In the genomic region with DNA sequence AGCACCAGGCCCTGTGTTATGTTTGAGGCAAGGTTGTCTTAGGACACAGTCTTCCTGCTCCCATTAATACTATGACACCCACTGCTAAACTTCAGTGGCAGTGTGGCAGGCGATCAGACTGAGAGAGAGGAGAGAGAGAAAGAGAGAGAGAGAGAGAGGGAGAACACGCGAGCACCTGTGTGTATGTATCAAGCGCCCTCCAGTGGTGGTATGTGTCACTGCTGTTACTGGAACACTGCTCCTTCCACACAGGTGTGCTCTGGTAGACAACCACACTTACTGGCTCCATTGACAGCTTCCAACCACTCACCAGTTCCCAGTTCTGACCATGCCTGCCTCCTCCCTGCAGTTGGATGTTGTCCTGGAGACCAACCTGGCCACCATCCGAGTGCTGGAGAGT, we compare ENCODE assay signal across 9 mouse cellular contexts. TPM values are rescaled to one million over a fixed set of nuclear protein-coding genes. Genes with fewer than 3 reads are reported as not detected.
DNase-seq lines count a peak whose midpoint lies in the region; ATAC-seq lines count a peak whose summit lies in the region.
"Had no signal": no experiment of that assay in that cellular context is flagged by ENCODE, and none has a peak within 500 bp of the region (broad histone marks: within the 10 kb centered on the region; RNA-seq: fewer than 3 reads in every experiment).

No protein-coding gene starts in this region.

- peak; percentile 48 for DNase-seq in liver
- DNase-seq in adrenal gland, postnatal 14 days = peak; percentile 70
- DNase-seq in embryonic facial prominence, embryonic 10.5 days (ENCODE audit: low spot score) = peak; percentile 53
- DNase-seq in left cerebral cortex, postnatal 10 days (ENCODE audit: extremely low spot score in 1 of 2, low spot score in 2 of 2) = peak; percentile 27 to 42
- DNase-seq in thymus, postnatal 10 days (ENCODE audit: low spot score in 2 of 2) = peak; percentile 30 to 70

- H3K4me2 ChIP-seq in liver, embryonic 12.5 days = no peak overlapping the region
- no peak overlapping the region for H3K4me2 ChIP-seq in hindbrain, embryonic 13.5 days
- H3K4me2 ChIP-seq in midbrain, embryonic 15.5 days = no peak overlapping the region
- H3K4me2 ChIP-seq: lung, embryonic 15.5 days had no signal

- no peak overlapping the region for H3K9ac ChIP-seq in liver, embryonic 12.5 days
- no peak overlapping the region for H3K9ac ChIP-seq in hindbrain, embryonic 13.5 days
- H3K9ac ChIP-seq in midbrain, embryonic 15.5 days = no peak overlapping the region
- H3K9ac ChIP-seq: lung, embryonic 15.5 days had no signal

- H3K4me1 ChIP-seq in liver, embryonic 12.5 days = no peaks in the 10 kb centered on the region
- H3K4me1 ChIP-seq in embryonic facial prominence, embryonic 10.5 days = no peaks in the 10 kb centered on the region
- H3K4me1 ChIP-seq in hindbrain, embryonic 13.5 days (replicated peaks) = no peaks in the 10 kb centered on the region
- no peaks in the 10 kb centered on the region for H3K4me1 ChIP-seq in midbrain, embryonic 15.5 days
- H3K4me1 ChIP-seq: lung, embryonic 15.5 days had no signal

- intact Hi-C loops in left cerebral cortex, postnatal 10 days (cut with DNase I) = loop anchor here (5.0 kb wide), 1 partner anchor 64 kb away; no protein-coding TSS in a partner anchor

- no peaks in the 10 kb centered on the region for H3K27me3 ChIP-seq in liver, embryonic 12.5 days (replicated peaks)
- no peaks in the 10 kb centered on the region for H3K27me3 ChIP-seq in embryonic facial prominence, embryonic 10.5 days (replicated peaks; ENCODE audit: low read depth, poor library complexity, severe bottlenecking)
- no peaks in the 10 kb centered on the region for H3K27me3 ChIP-seq in hindbrain, embryonic 13.5 days
- no peaks in the 10 kb centered on the region for H3K27me3 ChIP-seq in midbrain, embryonic 15.5 days (replicated peaks)
- H3K27me3 ChIP-seq: lung, embryonic 15.5 days had no signal

- ATAC-seq in liver, embryonic 12.5 days = no peak
- ATAC-seq in hindbrain, embryonic 13.5 days (ENCODE audit: low FRiP score) = peak; percentile 44; the same call in 1 of the 2 replicates
- ATAC-seq in midbrain, embryonic 15.5 days (replicated peaks) = peak; percentile 55

- peaks cover 98% of the 10 kb centered on the region for H3K36me3 ChIP-seq in liver, embryonic 12.5 days
- peaks cover 100% of the 10 kb centered on the region for H3K36me3 ChIP-seq in embryonic facial prominence, embryonic 10.5 days (replicated peaks)
- H3K36me3 ChIP-seq in hindbrain, embryonic 13.5 days = peaks cover 100% of the 10 kb centered on the region
- H3K36me3 ChIP-seq in midbrain, embryonic 15.5 days (replicated peaks) = peaks cover 84% of the 10 kb centered on the region

- no peak overlapping the region for H3K27ac ChIP-seq in liver, embryonic 12.5 days
- no peak overlapping the region for H3K27ac ChIP-seq in embryonic facial prominence, embryonic 10.5 days (replicated peaks)
- H3K27ac ChIP-seq in hindbrain, embryonic 13.5 days = no peak overlapping the region
- H3K27ac ChIP-seq in midbrain, embryonic 15.5 days = no peak overlapping the region
- H3K27ac ChIP-seq: lung, embryonic 15.5 days had no signal

- WGBS in liver, embryonic 12.5 days (ENCODE audit: insufficient replicate concordance) = 48% methylated on average over 5 of the region's 5 CpGs
- WGBS in embryonic facial prominence, embryonic 10.5 days = 48% methylated on average over 5 of the region's 5 CpGs
- 49% methylated on average over 5 of the region's 5 CpGs for WGBS in hindbrain, embryonic 13.5 days
- 45% methylated on average over 5 of the region's 5 CpGs for WGBS in midbrain, embryonic 15.5 days

- H3K9me3 ChIP-seq in liver, embryonic 12.5 days (replicated peaks) = no peaks in the 10 kb centered on the region
- H3K9me3 ChIP-seq in embryonic facial prominence, embryonic 10.5 days = no peaks in the 10 kb centered on the region
- H3K9me3 ChIP-seq in hindbrain, embryonic 13.5 days = no peaks in the 10 kb centered on the region
- no peaks in the 10 kb centered on the region for H3K9me3 ChIP-seq in midbrain, embryonic 15.5 days
- H3K9me3 ChIP-seq: lung, embryonic 15.5 days had no signal

- H3K4me3 ChIP-seq in liver, embryonic 12.5 days = no peak overlapping the region
- H3K4me3 ChIP-seq in embryonic facial prominence, embryonic 10.5 days = no peak overlapping the region
- H3K4me3 ChIP-seq in hindbrain, embryonic 13.5 days = no peak overlapping the region
- H3K4me3 ChIP-seq in midbrain, embryonic 15.5 days = no peak overlapping the region
- H3K4me3 ChIP-seq: lung, embryonic 15.5 days had no signal

RNA-seq across cellular contexts. Expression of gene F2rl3, which starts 15.6 kb away (rescaled TPM):
- 6.6 TPM in 2 replicates for polyA plus RNA-seq in liver, embryonic 12.5 days (2016; fragmentation: Nextera tagmentation; extraction: Ambion mirVana)
- 3.2 and 4.4 TPM in 2 replicates for total RNA-seq in adrenal gland, postnatal 14 days (2021)
- polyA plus RNA-seq in embryonic facial prominence, embryonic 10.5 days (2016; fragmentation: Nextera tagmentation; extraction: Ambion mirVana) = 2.0 and 2.1 TPM in 2 replicates
- polyA plus RNA-seq in hindbrain, embryonic 13.5 days (2015; fragmentation: Nextera tagmentation; extraction: Ambion mirVana) = 0.40 and 0.56 TPM in 2 replicates
- under 1 TPM in 1 of 2 experiments, not detected in 1; 0.47 TPM for total RNA-seq in left cerebral cortex, postnatal 10 days (2021)
- polyA plus RNA-seq in midbrain, embryonic 15.5 days (2015; fragmentation: Nextera tagmentation; extraction: Ambion mirVana) = 0.59 and 0.69 TPM in 2 replicates

RNA-seq across cellular contexts. Expression of gene Sin3b, which starts 23.0 kb away (rescaled TPM):
- 73.0 and 80.0 TPM in 2 replicates for polyA plus RNA-seq in liver, embryonic 12.5 days (2016; fragmentation: Nextera tagmentation; extraction: Ambion mirVana)
- total RNA-seq in adrenal gland, postnatal 14 days (2021) = 190 and 198 TPM in 2 replicates
- 142 and 149 TPM in 2 replicates for polyA plus RNA-seq in embryonic facial prominence, embryonic 10.5 days (2016; fragmentation: Nextera tagmentation; extraction: Ambion mirVana)
- polyA plus RNA-seq in hindbrain, embryonic 13.5 days (2015; fragmentation: Nextera tagmentation; extraction: Ambion mirVana) = 171 and 175 TPM in 2 replicates
- total RNA-seq in left cerebral cortex, postnatal 10 days (2021) = 100 to 1,000 TPM; 148 to 159 TPM
- polyA plus RNA-seq in midbrain, embryonic 15.5 days (2015; fragmentation: Nextera tagmentation; extraction: Ambion mirVana) = 180 and 185 TPM in 2 replicates
